Mouse (Mus musculus) heart, postnatal 4 days (tissue): ENCODE data around the gene Nexmif. TPM values are rescaled to one million over a fixed set of nuclear protein-coding genes. Genes with fewer than 3 reads are reported as not detected.
"Not testable (repeated sequence)": the region's sequence is repeated elsewhere in the genome, so short reads cannot be mapped to it uniquely, and the experiment has no call there.

ENCODE experiments used
- DNase-seq: peaks from one replicate; pipeline ENCODE4 v3.0.0; 2021
- microRNA-seq, 2 experiments: library from miRNA; unstranded; fragments of <30 nt; microRNA quantifications; one replicate each; pipeline ENCODE4 v1.2.0; 2021 to 2022
- total RNA-seq, 2 experiments: library from RNA; stranded (reverse); gene quantifications; 2 replicates each; pipeline ENCODE4 v1.2.3; 2021

The Nexmif gene
- 1 to 10 TPM; 2.3 to 2.6 TPM for total RNA-seq

DNA sequence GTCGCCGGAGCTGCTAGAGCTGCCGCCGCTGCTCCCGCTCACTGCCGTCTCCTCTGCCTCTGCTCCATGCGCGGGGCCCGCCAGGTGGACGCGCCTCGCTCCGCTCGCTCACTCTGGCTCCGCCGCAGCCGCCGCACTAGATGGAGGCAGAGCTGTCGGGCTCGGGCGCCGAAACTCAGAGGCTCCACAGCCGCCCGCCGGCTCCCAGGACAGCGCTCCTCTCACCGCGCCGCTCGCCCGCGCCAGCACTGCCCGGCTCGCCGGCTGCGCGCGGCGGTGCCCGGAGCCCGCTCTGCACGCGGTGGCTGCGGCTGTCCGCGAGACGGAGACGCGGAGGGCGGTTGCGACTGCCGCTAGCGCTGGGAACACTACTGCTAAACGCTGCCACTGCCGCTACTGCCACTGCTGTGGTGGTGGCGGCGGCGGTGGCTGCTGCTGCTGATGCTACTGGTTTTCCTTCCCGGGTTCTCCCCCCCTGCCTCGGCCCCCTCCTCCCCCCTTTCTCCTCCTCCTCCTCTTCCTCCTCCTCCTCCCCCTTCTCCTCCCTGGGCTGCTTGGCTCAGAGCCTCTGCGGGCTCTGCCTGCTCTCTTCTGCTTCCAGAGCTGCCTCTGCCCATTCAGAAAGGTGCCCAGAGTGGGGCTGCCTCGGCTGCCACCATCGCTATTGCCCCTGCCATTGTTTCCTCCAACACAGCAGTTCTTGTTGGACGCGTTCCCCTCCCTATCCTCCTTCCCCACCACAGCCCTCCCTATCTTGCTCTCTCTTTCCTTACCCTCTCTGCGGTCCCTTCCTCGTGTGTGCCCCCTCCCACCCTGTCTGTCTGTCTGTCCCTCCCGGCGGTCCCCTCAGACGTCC lies at the start of gene Nexmif:
TSS of gene Nexmif (minus strand) at position 450 of the 856 bp plus-strand sequence.
- peak; percentile 40 for DNase-seq

DNA sequence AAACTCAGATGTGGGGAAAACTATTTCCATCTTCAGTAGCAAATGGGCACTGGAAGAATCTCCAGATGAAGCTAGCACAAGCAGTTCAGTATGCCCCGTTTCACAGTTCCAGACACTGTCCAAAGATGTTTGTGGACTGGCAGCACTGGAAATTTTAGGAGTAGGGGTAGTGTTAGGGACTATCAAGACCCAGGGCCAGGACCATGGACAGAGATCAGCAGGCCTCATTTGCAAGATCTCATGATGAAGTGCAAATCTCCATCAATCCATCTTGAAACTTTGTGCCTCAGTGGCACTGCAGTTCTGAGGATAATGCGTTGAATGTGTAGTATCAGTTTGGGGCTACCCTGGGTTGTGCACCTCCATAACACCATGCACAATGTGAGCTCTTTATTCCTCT lies 7.7 kb upstream of the Nexmif start:
- DNase-seq, result peak; percentile 15

DNA sequence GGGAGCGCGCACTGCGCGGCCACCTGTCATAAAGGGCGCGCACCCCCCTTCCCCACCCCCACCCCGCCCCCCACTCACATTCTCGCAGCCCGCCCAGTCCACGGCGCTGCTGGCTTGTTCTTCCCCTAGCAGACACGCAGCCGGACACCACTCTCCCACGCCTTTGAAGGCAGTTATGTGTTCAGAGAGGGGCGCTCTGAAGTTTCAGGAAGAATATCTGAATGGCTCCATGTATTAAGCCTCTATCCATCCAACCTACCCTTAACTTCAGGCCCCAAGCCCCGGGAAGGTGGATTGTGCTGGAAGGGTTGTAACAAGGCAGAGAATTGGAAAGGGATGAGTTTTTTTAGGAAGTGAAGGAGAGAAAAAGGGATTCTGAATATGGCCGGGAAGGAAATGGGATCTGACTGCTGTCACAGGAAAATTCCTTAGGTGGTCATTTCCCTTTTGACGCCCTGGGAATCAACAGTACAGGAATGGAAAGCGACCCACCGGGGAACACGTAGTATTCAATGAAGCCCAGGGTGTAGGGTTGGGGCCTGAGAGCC lies 681 bp upstream of the Nexmif start:
- no peak for DNase-seq

DNA sequence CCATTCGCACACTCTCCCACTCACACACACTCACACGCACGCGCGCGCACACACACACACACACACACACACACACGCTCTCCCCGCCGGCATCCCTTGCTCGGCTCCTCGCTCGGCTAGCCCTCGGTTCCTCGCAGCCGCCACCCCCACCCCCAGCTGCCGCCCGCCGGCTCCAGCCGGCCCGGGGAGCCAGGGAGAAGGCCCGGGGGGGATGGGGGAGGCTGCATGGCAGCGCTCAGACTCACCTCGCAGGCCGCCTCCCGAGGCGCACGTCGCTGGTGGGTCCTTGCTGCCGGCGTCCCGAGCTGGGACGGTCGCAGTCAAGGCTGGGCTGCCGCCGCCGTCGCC lies 623 bp downstream of the Nexmif start:
- no peak for DNase-seq

DNA sequence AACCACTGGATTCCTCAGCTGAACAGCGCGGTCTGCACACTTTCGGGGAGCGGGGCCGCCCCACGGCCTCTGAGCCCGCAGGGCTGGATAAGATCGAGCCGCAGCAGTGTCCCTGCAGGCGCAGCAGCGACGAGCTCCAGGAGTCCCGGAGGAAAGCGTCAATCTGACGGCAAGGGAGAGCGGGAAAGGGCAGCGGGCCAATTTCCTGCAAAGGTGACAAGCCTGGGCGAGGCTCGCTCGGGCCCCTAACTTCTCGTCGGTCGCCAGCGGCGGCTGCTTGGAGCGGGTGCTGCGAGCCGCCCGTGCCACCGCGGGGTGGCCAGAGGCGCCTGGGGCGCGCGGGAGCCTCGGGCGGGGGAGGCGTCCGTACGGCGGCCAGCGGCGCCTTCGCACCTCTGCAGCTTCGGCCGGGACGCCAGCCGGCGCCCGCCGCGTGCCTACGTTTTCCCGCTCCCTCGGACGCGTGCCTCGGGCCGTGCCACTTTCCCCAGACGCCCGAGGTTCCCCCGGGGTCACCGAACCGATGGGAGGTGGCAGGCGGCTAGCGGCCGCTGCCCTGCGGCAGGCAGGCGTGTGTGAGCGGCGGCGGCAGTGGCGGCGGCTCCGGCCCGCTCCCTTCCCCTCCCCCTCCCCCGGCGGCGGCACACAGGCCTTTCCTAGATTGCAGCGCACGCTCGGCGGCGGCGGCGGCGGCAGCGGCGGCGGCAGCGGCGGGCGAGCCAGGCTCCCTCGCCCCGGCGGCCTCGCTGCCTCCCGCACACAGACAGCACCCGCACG lies 1.2 kb downstream of the Nexmif start:
- peak; percentile 55 for DNase-seq

DNA sequence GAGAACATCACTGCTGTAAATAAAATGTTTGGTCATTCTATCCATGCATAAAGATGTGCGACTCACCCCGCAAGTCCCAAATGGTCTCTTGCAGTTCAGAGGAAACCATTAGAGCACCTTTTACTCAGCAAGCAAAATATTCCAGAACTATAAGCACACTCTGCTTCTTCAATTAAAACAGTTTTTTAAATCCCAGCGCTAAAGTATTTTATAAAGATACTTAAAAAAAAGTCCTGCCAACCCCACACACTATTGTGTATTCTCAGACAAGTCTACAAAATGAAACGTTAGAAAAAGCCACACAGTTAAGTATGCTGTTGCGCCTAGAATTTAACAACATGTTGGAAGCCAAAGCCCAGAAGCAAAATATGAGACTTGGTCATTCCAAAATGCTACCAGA lies 1.9 kb downstream of the Nexmif start:
- no peak for DNase-seq

DNA sequence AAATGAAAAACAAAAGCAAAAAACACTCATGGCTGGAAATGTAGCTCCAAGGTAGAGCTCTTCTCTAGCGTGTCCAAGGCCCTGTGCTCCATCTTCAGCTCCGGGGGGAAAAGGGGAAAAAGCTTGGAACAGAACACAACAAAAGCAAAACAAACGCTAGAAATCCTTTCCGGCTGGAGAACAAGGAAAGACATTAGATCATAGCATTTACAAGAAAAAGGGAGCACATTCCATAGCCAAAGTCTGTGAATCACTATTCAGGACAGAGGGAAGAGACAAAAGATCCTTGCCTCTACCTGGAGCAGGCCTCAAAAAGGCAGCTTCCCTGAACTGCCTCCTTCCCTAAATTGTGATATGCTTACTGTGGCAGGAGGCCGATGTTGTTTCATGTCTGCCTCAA lies 4.4 kb downstream of the Nexmif start:
- DNase-seq, result no peak

GRCm38 (mm10) chrX:104179257-104179656 lies 21.7 kb downstream of the Nexmif start:
- peak; percentile 60 for DNase-seq

DNA sequence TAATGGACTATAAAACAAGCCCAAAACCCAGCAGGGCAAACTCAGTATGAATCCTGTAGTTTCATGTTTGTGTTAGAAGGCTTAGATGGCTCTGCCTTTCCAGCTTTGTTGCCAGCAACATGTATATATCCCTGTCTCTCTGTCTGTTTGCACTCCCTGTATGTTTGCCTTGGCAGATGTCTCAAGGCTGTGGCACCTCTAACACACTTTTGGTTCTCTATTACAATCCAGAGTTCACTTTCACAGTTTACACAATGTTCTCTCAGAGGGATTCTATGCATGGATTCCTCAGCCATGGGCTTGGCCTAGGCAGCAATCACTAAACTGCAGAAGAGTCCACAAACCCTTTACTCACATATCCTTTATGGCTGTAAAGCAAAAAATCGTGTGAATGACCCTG lies 50.9 kb downstream of the Nexmif start:
- no peak for DNase-seq

DNA sequence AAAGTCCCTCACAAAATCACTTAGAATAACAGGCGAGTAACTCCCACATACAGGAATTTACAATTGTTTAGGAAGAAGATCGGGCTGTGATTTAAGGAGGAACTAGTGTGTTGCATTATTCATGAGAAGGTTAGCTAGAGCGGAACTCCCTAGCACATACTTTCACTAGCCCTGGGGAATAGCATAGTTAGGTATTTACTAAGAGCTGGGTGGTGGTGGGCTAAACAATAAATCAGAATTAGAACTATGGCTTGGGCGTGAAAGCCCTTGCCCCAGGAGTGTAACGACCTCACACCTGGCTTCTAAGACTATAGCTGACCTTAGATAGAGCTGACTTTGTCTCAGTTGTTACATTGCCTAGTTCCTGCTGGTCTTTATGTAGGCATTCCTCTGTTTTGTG lies 85.7 kb downstream of the Nexmif start:
- not testable (repeated sequence) for DNase-seq

DNA sequence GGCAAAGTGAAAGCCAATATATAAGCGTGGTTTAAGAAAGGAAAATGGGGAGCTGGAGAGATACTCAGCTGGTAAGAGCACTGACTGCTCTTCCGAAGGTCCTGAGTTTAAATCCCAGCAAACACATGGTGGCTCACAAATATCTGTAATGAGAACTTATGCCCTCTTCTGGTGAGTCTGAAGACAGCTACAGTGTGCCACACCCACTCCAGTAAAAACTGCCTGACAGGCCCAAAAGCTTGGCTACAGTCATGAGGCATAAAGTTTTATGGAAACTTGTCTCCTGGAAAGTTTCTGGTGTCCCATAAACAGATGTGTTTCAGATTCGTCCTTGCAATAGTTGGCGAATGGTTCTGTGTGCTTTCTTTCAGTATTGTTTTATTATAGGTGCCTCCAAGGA lies 86.4 kb downstream of the Nexmif start:
- no peak for DNase-seq

DNA sequence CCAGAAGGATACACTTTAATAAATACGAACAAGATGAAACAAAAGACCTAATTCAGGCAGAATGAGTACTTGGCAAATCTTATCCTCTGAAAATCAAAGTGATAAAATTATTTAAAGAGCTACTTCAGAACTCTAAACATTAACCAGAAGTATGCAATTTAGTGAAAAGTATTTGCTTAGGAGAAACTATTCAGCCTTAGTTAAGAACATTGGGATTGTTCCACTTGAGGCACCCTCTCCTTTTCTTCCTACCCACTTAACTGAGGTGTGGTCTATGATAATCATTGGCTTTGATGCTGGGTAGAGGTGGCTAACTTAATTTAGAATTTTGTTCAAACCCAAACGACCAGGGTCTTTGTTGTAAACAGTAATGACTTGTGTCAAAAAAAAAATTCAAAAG lies 146.1 kb downstream of the Nexmif start:
- no peak for DNase-seq

DNA sequence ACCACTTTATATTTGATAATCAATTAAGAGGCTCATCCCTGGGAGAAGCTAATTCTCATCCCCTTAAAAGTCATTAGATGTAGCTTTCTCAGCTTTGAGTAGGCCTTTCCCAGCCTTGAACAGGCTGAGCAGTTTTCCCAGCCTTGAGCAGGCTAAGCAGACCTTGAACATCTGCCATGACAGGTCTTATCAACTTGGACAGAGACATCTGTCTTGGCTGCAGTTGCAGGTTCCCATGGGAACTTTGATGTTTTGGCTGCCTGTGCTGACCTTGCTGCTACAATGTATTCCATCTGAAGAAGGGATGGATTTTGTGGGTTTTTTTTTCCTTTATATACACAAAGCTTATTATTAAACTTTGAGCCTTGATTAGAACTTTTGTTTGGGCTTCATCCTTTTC lies 160.7 kb downstream of the Nexmif start:
- DNase-seq, result peak; percentile 23

GRCm38 (mm10) chrX:104033843-104034242 lies 167.1 kb downstream of the Nexmif start:
- no peak for DNase-seq

GRCm38 (mm10) chrX:104032756-104033155 lies 168.2 kb downstream of the Nexmif start:
- peak; percentile 9 for DNase-seq

Small RNA genes lying within 50 kb of the gene (microRNA-seq; reads per million reads assigned to microRNA genes)
- 0 reads per million in 2 experiments for gene Gm24993
- 179 to 284 reads per million in 2 experiments for gene Mir672

Other genes with a start within 250 kb of the Nexmif start
- gene Rlim, start 219.9 kb downstream of the Nexmif start, total RNA-seq, result 10 to 100 TPM; 46.3 to 50.0 TPM
- 10 to 100 TPM; 29.4 to 29.5 TPM for gene Abcb7, start 212.7 kb upstream of the Nexmif start, total RNA-seq